Mouse (Mus musculus) myocyte (in vitro differentiated cells): ENCODE data around the gene Flywch2.

Experiments used
- CEBPB ChIP-seq: IDR thresholded peaks from 2 replicates; pipeline ENCODE4 v1.6.1; 2011; ENCODE audit warnings: mild to moderate bottlenecking, moderate library complexity; ENCODE audit not compliant: poor library complexity, insufficient read depth, severe bottlenecking
- E2F4 ChIP-seq: IDR thresholded peaks from one replicate; pipeline ENCODE4 v1.6.1; 2011; ENCODE audit warnings: mild to moderate bottlenecking, control low read depth, moderate library complexity; ENCODE audit not compliant: insufficient read depth
- MAX ChIP-seq: IDR thresholded peaks from one replicate; pipeline ENCODE4 v1.6.1; 2011; ENCODE audit warnings: low read depth, mild to moderate bottlenecking, control low read depth
- MYOD1 ChIP-seq, 3 experiments: IDR thresholded peaks; one replicate each; pipeline ENCODE4 v1.6.1; 2011; ENCODE audit warnings: control low read depth in 2 of 3, low read depth in 2 of 3, mild to moderate bottlenecking in 2 of 3, moderate library complexity in 1 of 3; ENCODE audit not compliant: insufficient read length in 2 of 3, control insufficient read depth in 1 of 3
- MYOG ChIP-seq, 3 experiments: IDR thresholded peaks; one replicate each; pipeline ENCODE4 v1.6.1; 2011; ENCODE audit warnings: control low read depth in 2 of 3, low read depth in 2 of 3, mild to moderate bottlenecking in 2 of 3; ENCODE audit not compliant: insufficient read length in 2 of 3, control insufficient read depth in 1 of 3, insufficient read depth in 1 of 3
- POLR2A ChIP-seq: IDR thresholded peaks from one replicate; pipeline ENCODE4 v1.6.1; 2011; ENCODE audit warnings: low read depth, mild to moderate bottlenecking, control low read depth, moderate library complexity; ENCODE audit not compliant: insufficient read length
- POLR2AphosphoS2 ChIP-seq: IDR thresholded peaks from one replicate; pipeline ENCODE4 v1.6.1; 2011; ENCODE audit warnings: low read depth, control low read depth; ENCODE audit not compliant: insufficient read length
- REST ChIP-seq: IDR thresholded peaks from one replicate; pipeline ENCODE4 v1.6.1; 2011; ENCODE audit warnings: mild to moderate bottlenecking, control low read depth, moderate library complexity; ENCODE audit not compliant: insufficient read depth, insufficient read length
- SRF ChIP-seq: IDR thresholded peaks from one replicate; pipeline ENCODE4 v1.6.1; 2011; ENCODE audit warnings: low read depth; ENCODE audit not compliant: control insufficient read depth, insufficient read length
- TCF12 ChIP-seq: IDR thresholded peaks from one replicate; pipeline ENCODE4 v1.6.1; 2011; ENCODE audit warnings: mild to moderate bottlenecking, control low read depth; ENCODE audit not compliant: poor library complexity, insufficient read depth, severe bottlenecking
- TCF3 ChIP-seq: IDR thresholded peaks from one replicate; pipeline ENCODE4 v1.6.1; 2011; ENCODE audit warnings: low read depth, control low read depth; ENCODE audit not compliant: insufficient read length
- USF1 ChIP-seq: IDR thresholded peaks from one replicate; pipeline ENCODE4 v1.6.1; 2011; ENCODE audit warnings: low read depth, mild to moderate bottlenecking, control low read depth, moderate library complexity

DNA sequence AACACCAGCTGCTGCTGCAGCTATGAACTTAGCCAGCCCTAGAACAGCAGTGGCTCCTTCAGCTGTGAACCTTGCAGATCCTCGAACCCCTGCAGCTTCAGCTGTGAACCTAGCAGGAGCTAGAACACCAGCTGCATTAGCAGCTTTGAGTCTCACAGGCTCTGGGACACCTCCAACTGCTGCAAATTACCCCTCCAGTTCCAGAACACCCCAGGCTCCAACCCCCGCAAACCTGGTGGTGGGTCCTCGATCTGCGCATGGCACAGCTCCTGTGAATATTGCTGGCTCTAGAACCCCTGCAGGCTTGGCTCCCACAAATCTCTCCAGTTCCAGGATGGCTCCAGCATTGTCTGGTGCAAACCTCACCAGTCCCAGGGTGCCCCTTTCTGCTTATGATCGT lies 34.9 kb upstream of the Flywch2 start:
- TF ChIP-seq POLR2A, result no peak
- no peak for TF ChIP-seq MAX
- TF ChIP-seq REST, result no peak
- no peak for TF ChIP-seq USF1
- TF ChIP-seq MYOD1 (IDR thresholded peaks at IDR 0.05; ENCODE audit: control insufficient read depth in 1 of 3, insufficient read length in 2 of 3, low read depth in 2 of 3), result no peak
- TF ChIP-seq E2F4, result no peak
- TF ChIP-seq POLR2AphosphoS2, result no peak
- no peak for TF ChIP-seq TCF12
- no peak for TF ChIP-seq MYOG (IDR thresholded peaks at IDR 0.05; ENCODE audit: control insufficient read depth in 1 of 3, insufficient read depth in 1 of 3, insufficient read length in 2 of 3, low read depth in 2 of 3)
- no peak for TF ChIP-seq CEBPB
- no peak for TF ChIP-seq TCF3
- no peak for TF ChIP-seq SRF
